Mouse (Mus musculus) bone marrow, adult 2 months (tissue): Measurements from ENCODE around the gene Atp2a1.

ENCODE experiments used
- CTCF ChIP-seq: fragments of 200-500 bp; IDR thresholded peaks from 2 replicates; pipeline ENCODE4 v1.5.1; 2011; ENCODE audit warnings: low read length, control low read depth; ENCODE audit not compliant: control insufficient read depth, insufficient read depth
- POLR2A ChIP-seq: fragments of 200-500 bp; IDR thresholded peaks from 2 replicates; pipeline ENCODE4 v1.6.1; 2011; ENCODE audit warnings: low read depth, mild to moderate bottlenecking, control low read depth, low read length, borderline replicate concordance; ENCODE audit not compliant: control insufficient read depth

- TF ChIP-seq POLR2A (no peak), CTCF (no peak)
Measured at GRCm38 (mm10) chr7:126463004-126463403, at the start of gene Atp2a1.
